Mouse (Mus musculus) neural tube, embryonic 14.5 days (tissue): ENCODE measurements at regions not wholly inside any gene's neighbourhood (a gene's known extent, or its start where the extent isn't known, plus 50 kb on each side); places are given as distances from the start of the nearest gene placed in this dataset.

ENCODE experiments used
- ATAC-seq: fragments of 200-750 bp; cut with Nextera tagmentation; 2 replicates; pipeline ENCODE4 v1.8.0; 2017; ENCODE audit warnings: low read depth, mild to moderate bottlenecking, moderate TSS enrichment, moderate library complexity
- H3K27ac ChIP-seq: fragments of 300-500 bp; sonication (generic); 2 replicates; pipeline ENCODE4 v1.5.1; 2014; ENCODE audit warnings: low read depth, mild to moderate bottlenecking, control low read depth, low read length, moderate library complexity, mixed read lengths
- H3K27me3 ChIP-seq: fragments of 300-500 bp; sonication (generic); 2 replicates; pipeline ENCODE4 v1.6.1; 2014; ENCODE audit warnings: low read length; ENCODE audit not compliant: control insufficient read depth, insufficient read depth
- H3K36me3 ChIP-seq: fragments of 300-500 bp; sonication (generic); 2 replicates; pipeline ENCODE4 v1.6.1; 2014; ENCODE audit warnings: low read length, mixed read lengths; ENCODE audit not compliant: control insufficient read depth, insufficient read depth
- H3K4me1 ChIP-seq: fragments of 300-500 bp; sonication (generic); 2 replicates; pipeline ENCODE4 v1.6.1; 2014; ENCODE audit warnings: low read length; ENCODE audit not compliant: control insufficient read depth, insufficient read depth
- H3K4me2 ChIP-seq: fragments of 300-500 bp; sonication (generic); 2 replicates; pipeline ENCODE4 v1.6.1; 2014; ENCODE audit warnings: mild to moderate bottlenecking, low read depth, low read length, control low read depth
- H3K4me3 ChIP-seq: fragments of 300-500 bp; sonication (generic); 2 replicates; pipeline ENCODE4 v1.5.1; 2014; ENCODE audit warnings: low read depth, low read length, control low read depth, mixed read lengths
- H3K9ac ChIP-seq: fragments of 300-500 bp; sonication (generic); replicated peaks from 2 replicates; pipeline ENCODE4 v1.6.1; 2014; ENCODE audit warnings: low read depth, mild to moderate bottlenecking, control low read depth, low read length, mixed read lengths
- H3K9me3 ChIP-seq: fragments of 300-500 bp; sonication (generic); 2 replicates; pipeline ENCODE4 v1.6.1; 2016; ENCODE audit warnings: low read length; ENCODE audit not compliant: control insufficient read depth
- WGBS: fragments of 180-500 bp; shearing (Covaris S2); extraction: QIAGEN DNeasy Blood & Tissue Kit; methylation state at CpG from one replicate; pipeline ENCODE4 v1.1.7; 2014; 5-methylcytosine and 5-hydroxymethylcytosine counted together

DNA sequence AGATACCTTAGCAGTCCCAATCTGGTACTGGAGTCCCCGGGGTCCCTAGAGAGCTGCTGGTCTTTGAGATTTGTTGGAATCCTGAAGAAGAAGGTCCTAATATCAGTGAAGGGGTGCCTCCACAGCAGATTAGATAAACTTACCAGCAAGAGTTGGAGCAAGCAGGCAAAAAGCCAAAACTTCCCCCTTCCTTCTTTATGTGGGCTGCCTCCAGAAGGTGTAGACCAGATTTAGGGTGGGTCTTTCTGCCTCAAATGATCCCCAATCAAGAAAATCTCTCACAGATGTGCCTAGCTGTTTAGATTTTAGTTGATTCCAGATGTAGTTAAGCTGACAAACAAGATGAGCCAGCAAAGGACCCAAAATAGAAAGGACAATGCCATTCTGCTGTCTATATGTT lies 90.1 kb upstream of the Hs6st1 start:
- 89% methylated on average over 1 of the region's 1 CpGs for WGBS
- H3K36me3 ChIP-seq = no peaks in the 10 kb centered on the region

DNA sequence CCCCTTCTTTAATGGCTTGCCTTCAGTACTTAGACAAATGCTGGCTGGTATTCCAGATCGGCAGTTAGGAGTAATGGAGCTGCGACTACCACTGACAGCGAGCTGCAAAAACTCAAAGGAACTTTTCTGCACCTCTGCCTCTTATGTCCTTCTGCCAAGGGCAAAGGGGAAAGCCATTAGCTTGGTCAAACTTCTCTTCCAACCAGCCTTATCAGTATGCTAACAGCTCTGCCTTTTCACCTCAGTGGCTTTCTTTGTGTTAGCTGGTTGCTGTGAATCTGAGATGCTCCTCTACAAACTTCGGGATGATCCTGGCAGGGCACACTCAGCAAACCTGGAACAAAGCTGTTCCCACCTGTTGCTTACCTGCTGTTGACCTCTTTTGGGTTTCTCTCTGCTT lies 89.4 kb upstream of the Hs6st1 start:
- no peaks in the 10 kb centered on the region for H3K27me3 ChIP-seq
- no peaks in the 10 kb centered on the region for H3K9me3 ChIP-seq
- H3K9ac ChIP-seq = no peak overlapping the region
- no peaks in the 10 kb centered on the region for H3K4me1 ChIP-seq
- 86% methylated on average over 4 of the region's 4 CpGs for WGBS
- H3K27ac ChIP-seq = no peak overlapping the region
- no peak overlapping the region for H3K4me2 ChIP-seq
- H3K4me3 ChIP-seq = no peak overlapping the region
- no peak for ATAC-seq
- no peaks in the 10 kb centered on the region for H3K36me3 ChIP-seq

More for the DNA sequence above, 90.1 kb upstream of the Hs6st1 start:
- no peaks in the 10 kb centered on the region for H3K9me3 ChIP-seq
- no peak overlapping the region for H3K27ac ChIP-seq
- H3K9ac ChIP-seq = no peak overlapping the region
- no peak overlapping the region for H3K4me3 ChIP-seq
- H3K4me2 ChIP-seq = no peak overlapping the region
- no peak for ATAC-seq
- no peaks in the 10 kb centered on the region for H3K27me3 ChIP-seq
- H3K4me1 ChIP-seq = no peaks in the 10 kb centered on the region

DNA sequence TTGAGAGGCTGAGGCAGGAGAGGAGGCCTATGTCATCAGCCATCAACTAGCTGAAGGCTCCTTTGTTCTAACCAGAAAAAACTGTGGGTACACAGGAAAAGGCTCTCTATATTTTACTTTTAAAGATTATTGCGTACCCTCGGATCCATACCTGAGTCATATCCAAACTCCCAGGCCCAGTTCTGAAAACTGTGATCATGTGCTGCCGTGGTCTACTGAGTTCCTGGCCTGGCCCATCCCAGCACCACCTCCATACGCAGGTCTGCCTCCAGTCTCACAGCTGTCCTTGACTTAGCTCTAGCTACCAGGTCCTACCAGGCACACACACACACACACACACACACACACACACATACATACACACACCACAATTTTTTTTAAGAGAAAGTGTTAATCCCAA lies 87.0 kb upstream of the Hs6st1 start:
- no peak for ATAC-seq
- Histone ChIP-seq H3K9ac (no peak overlapping the region), H3K27ac (no peak overlapping the region), H3K36me3 (no peaks in the 10 kb centered on the region), H3K9me3 (no peaks in the 10 kb centered on the region), H3K27me3 (no peaks in the 10 kb centered on the region), H3K4me3 (no peak overlapping the region), H3K4me1 (no peaks in the 10 kb centered on the region), H3K4me2 (no peak overlapping the region)
- 96% methylated on average over 4 of the region's 4 CpGs for WGBS

DNA sequence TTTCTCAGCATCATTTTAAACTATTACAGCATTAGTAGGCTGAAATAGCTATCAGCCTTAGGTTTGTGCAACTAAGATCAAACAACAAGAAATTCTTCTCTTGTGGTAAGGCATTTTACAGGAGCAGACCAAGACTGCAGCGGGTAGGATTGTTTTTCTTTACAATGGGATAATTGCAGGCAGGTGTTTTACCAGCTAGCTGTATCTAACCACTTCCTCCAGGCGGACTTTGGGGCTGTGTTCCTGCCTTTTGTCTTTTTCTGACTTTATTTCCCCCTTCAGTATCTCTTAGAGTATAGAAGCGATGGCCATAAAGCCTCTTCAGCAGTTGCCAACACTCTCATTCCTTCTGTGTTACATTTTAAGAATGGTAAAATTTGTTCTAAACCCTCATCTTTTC lies 84.8 kb upstream of the Hs6st1 start:
- H3K9me3 ChIP-seq = no peaks in the 10 kb centered on the region; the same call in 1 of the 2 replicates
- H3K27me3 ChIP-seq = no peaks in the 10 kb centered on the region
- H3K4me2 ChIP-seq = no peak overlapping the region
- H3K27ac ChIP-seq = no peak overlapping the region
- H3K9ac ChIP-seq = no peak overlapping the region
- H3K4me3 ChIP-seq = no peak overlapping the region
- ATAC-seq = no peak
- WGBS = 55% methylated on average over 3 of the region's 3 CpGs
- no peaks in the 10 kb centered on the region for H3K4me1 ChIP-seq
- H3K36me3 ChIP-seq = no peaks in the 10 kb centered on the region

DNA sequence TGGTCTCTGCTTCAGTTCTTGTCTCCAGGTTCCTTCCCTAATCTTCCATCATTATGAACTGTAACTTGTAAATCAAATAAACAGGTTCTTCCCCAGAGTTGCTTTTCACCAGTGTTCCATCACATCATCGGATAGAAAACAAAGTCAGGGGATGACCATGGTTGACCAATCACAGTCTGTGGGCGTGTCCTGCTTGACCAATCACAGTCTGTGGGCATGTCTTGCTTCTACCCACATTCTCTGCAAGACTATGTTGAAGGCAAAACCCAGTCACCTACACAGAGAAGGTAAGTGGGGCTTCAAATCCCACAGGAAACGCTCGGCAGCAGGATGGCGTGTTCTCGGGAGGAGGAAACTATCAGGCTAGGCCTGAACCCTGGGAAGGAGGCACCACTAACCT lies 82.9 kb upstream of the Hs6st1 start:
- H3K27ac ChIP-seq = no peak overlapping the region
- no peak overlapping the region for H3K4me2 ChIP-seq
- H3K27me3 ChIP-seq = no peaks in the 10 kb centered on the region
- no peaks in the 10 kb centered on the region for H3K4me1 ChIP-seq
- H3K36me3 ChIP-seq = no peaks in the 10 kb centered on the region
- no peak overlapping the region for H3K4me3 ChIP-seq
- peaks cover 2% of the 10 kb centered on the region; the same call in 1 of the 2 replicates for H3K9me3 ChIP-seq
- ATAC-seq = no peak
- no peak overlapping the region for H3K9ac ChIP-seq
- WGBS = 92% methylated on average over 6 of the region's 6 CpGs

DNA sequence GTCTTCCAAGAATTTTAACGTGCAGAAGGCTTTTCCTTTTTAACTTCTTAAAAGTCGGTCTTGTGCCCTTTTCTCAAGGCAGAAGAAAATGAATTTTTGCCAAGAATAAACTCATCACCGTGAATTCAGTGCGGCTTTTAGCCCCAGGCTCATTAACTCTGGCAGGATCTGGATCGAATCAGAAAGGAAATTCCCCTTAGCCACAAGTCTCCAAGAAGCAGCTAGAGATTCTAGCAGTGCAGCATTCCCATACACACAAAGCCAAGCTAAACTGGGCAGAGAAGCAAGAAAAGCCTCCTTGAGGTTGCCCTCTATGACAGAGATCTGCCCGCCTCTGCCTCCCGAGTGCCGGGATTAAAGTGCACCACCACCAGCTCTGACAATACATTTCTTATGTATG lies 81.5 kb upstream of the Hs6st1 start:
- WGBS = 94% methylated on average over 8 of the region's 8 CpGs
- no peak overlapping the region for H3K27ac ChIP-seq
- H3K36me3 ChIP-seq = no peaks in the 10 kb centered on the region
- no peaks in the 10 kb centered on the region for H3K4me1 ChIP-seq
- H3K9me3 ChIP-seq = peaks cover 2% of the 10 kb centered on the region; the same call in 1 of the 2 replicates
- no peak overlapping the region for H3K4me2 ChIP-seq
- H3K4me3 ChIP-seq = no peak overlapping the region
- no peak for ATAC-seq
- H3K27me3 ChIP-seq = no peaks in the 10 kb centered on the region
- H3K9ac ChIP-seq = no peak overlapping the region

DNA sequence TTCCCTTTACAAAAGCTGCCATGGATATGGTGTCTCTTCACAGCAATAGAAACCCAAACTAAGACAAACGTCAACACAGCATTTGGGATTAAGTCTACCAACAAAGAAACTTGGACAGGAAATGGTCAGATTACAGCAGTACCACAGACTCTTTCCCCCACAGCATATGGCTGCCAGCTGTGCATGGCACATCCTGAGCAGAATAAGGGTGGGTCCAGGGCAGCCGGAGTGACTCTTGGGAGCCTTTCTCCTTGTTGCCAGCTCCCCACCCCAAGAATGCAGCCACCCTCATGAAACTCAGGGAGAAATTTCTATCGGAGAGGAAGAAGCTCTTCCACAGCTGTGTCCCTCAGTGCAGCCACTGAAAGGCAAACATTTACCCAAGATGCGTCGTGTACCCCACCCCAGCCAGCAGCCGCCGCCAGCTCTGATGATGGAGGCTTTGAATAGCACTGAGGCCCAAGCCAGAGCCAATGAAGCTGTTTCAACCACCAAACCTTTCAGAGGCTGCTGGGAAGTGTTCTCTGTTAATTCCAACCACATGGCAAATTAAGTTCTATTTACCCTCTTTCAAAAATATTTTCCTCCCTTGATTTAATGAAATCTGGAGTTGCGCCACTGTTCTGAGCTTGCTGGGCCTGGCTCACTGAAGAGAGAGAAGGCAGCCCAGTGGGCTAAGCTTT lies 75.8 kb upstream of the Hs6st1 start:
- H3K9ac ChIP-seq = no peak overlapping the region
- H3K9me3 ChIP-seq = peaks cover 2% of the 10 kb centered on the region; the same call in 1 of the 2 replicates
- no peaks in the 10 kb centered on the region for H3K36me3 ChIP-seq
- H3K4me2 ChIP-seq = no peak overlapping the region
- H3K4me3 ChIP-seq = no peak overlapping the region
- no peak for ATAC-seq
- 86% methylated on average over 8 of the region's 8 CpGs for WGBS
- no peaks in the 10 kb centered on the region for H3K4me1 ChIP-seq
- no peak overlapping the region for H3K27ac ChIP-seq
- no peaks in the 10 kb centered on the region for H3K27me3 ChIP-seq

DNA sequence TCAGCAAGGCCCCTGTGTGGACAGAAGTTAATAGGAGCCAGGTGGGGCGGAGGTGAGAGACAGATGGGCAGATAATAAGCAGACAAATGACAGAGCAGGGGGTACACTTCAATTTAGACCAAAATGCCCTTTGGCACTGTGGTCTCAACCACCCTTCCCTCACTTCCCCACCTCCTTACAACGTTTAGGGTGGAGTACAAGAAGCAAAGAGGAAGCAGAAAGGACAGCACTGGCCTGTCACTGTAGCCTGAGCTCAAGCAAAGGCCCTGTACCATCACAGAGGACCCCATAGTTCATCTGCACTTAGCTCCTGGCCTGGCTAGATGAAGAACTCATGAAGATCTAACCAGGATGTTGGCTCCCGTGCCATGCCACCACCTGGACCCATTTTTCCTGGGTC lies 75.3 kb upstream of the Hs6st1 start:
- no peak overlapping the region for H3K9ac ChIP-seq
- no peaks in the 10 kb centered on the region for H3K36me3 ChIP-seq
- H3K4me1 ChIP-seq = no peaks in the 10 kb centered on the region
- ATAC-seq = no peak
- H3K27me3 ChIP-seq = no peaks in the 10 kb centered on the region
- H3K27ac ChIP-seq = no peak overlapping the region
- H3K4me2 ChIP-seq = no peak overlapping the region
- H3K4me3 ChIP-seq = no peak overlapping the region
- peaks cover 2% of the 10 kb centered on the region; the same call in 1 of the 2 replicates for H3K9me3 ChIP-seq
- WGBS = 73% methylated on average over 3 of the region's 3 CpGs

DNA sequence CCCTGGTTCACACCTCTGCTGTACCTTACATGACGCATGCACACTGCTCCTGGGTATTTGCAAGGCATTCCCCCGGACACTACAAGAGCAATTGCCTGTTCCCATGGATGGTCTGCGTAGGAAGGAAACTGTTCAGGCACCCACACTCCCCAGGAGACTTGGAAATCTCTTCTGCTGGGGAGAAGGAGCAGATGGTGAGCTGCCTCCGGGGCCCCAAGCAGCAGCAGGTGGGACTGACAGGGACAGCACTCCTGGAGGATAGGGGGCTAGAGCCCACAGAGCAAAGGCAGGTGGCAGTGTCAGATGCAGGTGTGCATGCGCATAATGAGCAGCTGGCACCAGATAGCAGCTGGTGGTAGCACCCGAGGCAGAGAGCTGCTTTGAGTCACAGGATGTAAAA lies 72.5 kb upstream of the Hs6st1 start:
- 66% methylated on average over 6 of the region's 6 CpGs for WGBS
- Histone ChIP-seq H3K4me3 (no peak overlapping the region), H3K9ac (no peak overlapping the region), H3K9me3 (no peaks in the 10 kb centered on the region), H3K27ac (no peak overlapping the region), H3K4me1 (no peaks in the 10 kb centered on the region), H3K4me2 (no peak overlapping the region), H3K27me3 (no peaks in the 10 kb centered on the region), H3K36me3 (no peaks in the 10 kb centered on the region)
- no peak for ATAC-seq
